Mouse (Mus musculus): Measurements from ENCODE around the gene Leng9.

Leng9 gene

DNA sequence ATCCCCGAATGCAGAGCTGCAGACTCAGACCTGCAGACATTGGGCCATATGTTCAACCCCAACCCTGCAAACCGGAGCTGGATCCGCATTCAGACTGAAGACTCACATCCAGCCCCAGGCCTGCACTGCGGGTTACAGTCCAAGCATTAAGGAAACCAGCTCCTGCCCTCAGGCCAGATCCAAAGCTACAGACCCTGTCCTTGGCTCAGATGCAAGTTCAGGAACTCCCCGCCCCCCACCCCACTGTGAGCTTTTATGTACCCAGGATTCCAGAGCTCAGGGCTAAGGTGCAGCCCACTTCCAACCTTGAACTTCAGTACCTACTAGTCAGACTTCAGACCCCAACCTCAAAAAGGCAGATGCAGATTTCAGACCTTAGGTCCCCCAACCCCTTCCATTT is 25.3 kb downstream of the Leng9 start:
- no peak for DNase-seq (ENCODE audit: low spot score in 2 of 2)

DNA sequence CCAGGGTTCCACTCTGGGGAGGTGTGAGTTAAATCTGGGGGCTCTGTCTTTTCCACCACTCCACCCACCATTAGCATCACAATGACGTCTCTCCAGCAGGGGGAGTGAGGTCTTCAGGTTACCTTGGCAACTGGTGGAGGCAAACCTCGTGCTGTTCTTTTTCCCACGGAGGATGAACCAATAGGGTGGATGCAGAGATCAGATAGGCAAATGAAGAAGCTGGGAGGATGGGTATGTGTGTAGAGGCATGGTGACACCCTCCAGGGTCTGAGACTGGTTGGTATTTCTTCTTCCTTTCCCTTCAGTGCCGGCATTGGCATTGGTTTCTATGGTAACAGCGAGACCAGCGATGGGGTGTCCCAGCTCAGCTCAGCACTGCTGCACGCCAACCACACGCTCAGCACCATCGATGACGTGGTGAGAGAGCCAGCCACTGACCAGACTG is 25.8 kb downstream of the Leng9 start:
- no peak for DNase-seq (ENCODE audit: low spot score in 2 of 2)

GRCm38 (mm10) chr7:4123732-4124131 is 26.4 kb downstream of the Leng9 start:
- no peak for DNase-seq (ENCODE audit: low spot score in 2 of 2)

- no peak for DNase-seq (ENCODE audit: low spot score in 2 of 2)
Measured at GRCm38 (mm10) chr7:4122783-4123182, 27.4 kb downstream of the Leng9 start.

DNA sequence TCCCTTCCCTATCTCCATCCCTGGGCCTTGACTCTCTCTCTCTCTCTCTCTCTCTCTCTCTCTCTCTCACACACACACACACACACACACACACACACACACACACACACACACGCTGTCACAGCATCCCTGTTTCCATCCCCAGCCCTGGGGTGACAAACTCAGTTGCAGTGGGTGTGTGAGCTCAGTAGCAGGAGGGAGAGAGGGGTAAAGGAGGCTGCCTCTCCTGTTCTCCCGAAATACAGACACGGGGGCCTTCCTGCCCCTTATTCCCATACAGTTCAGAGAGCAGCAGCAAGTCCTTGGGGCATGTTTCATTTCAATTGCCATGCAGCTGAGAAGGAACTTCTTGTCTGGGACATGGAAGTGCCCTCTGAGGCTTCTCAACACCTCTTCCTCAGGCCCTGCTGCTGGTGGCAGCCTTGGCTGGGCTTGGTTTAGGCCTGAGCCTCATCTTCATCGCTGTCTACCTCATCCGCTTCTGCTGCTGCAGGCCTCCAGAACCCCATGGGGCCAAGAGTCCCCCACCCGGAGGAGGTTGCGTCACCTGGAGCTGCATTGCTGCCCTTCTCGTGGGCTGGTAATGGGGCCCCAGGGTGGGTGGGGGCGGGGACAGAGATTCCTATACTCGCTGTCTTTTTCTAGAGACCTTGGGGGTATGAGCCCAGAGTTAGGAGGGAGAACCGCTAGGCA is 28.0 kb downstream of the Leng9 start:
- DNase-seq (ENCODE audit: low spot score in 2 of 2), result no peak

DNA sequence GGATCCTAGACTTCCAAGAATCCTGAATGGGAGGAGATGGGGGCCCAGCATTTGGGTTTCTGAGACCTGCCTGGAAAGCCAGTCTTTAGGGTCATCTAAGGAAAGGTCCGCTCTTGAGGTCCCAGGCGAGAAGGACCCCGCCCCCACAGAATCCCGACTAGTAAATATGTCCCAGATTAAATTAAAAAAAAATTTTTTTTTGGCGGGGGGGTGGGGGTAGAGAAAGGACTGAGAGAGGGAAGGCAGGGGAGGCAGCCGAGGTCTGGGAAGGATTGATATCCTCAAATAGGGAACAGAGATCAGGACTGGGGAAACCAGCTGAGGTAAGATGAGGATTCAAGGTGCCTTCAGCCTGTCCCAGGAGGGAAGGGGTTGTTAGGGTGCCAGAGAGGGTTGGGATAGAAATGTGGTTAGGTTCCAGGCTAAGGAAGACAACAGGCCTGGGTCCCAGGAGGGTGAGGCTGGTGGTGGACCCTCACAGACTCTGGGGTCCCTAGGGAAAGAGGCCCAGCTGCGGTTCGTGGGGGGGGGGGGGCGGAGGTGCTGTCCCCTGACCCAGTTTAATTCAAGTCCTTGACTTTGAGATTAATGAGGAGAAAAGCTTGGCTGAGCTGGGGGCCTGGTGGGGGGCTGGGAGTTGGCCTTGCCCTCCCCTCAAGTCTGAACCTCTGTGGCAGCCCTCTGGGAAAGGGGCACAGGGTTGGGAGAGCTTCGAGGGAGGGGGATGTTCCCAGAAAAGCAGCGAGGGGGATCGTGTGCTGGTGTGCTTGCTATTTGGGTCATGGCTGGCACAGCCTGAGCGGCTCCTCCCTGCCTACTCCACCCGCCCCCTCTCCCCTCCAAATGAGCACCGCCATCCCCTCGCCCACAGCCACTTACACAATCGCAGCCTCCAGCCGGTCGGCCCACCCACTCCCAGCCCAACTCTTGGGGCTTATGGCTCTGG is 29.9 kb downstream of the Leng9 start:
- no peak for DNase-seq (ENCODE audit: low spot score in 2 of 2)

- no peak for DNase-seq (ENCODE audit: low spot score in 2 of 2)
Measured at GRCm38 (mm10) chr7:4119344-4119902, 30.8 kb downstream of the Leng9 start, which contains the start of gene Ttyh1. Ttyh1 (plus strand) TSS chr7:4119408.

DNA sequence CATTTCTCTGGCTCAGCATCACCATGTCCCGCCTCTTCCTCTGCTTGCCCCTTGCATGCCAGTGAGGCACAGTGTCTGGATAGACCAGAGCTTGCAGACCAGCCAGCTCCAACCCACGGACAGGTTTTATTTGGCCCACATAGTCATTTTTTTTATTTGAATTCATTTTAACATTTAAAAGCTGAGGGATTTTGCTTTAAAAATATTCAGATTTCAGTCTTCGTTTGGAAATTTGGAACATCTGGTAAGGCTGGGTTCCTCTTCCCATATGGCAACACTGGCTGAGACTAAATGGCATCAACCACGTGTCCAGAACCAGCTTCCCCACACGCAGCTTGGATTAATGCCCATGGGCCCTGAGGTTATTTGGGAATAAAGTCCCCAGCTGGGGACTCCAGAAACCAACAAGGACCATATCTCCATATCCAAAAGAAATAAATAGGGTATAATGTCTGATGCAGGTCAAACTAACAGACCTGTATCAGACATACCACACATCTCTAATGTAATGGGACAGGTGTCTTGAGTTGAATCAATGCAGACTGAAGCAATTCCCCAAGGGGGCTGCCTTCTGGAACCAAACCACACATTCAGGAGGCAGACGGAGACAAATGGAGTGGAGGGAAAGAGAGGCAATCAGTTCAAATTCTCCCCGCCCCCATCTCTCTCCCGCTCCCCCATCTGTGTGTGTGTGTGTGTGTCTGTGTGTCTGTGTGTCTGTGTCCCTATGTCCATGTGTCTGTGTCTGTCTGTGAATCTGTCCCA is 32.9 kb downstream of the Leng9 start:
- DNase-seq (ENCODE audit: low spot score in 2 of 2), result no peak

GRCm38 (mm10) chr7:4111766-4112165 is 38.4 kb downstream of the Leng9 start:
- no peak for DNase-seq (ENCODE audit: low spot score in 2 of 2)

DNA sequence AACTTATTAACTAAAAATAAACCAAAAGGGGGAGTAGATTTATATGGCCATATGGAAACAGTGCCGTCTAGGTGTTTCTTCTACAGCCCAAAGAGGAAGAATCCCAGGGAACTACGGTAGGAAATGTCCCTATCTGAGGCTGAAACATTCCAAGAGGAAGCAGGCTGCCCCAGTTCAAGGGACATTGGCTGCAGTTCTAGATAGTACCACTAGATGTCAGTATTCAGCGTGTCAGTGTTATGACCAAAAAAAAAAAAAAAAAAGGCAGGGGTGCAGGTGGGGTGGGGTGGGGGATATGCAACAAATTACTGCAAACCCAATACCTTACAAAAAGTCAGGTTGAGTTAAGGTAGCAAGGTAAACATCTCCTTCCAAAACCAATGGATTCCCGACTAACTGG is 46.8 kb downstream of the Leng9 start:
- no peak for DNase-seq (ENCODE audit: low spot score in 2 of 2)

- DNase-seq (ENCODE audit: low spot score in 2 of 2), result no peak
Measured at GRCm38 (mm10) chr7:4101144-4101543, 49.0 kb downstream of the Leng9 start.

- DNase-seq (ENCODE audit: low spot score in 2 of 2), result no peak
Measured at GRCm38 (mm10) chr7:4098832-4099231, 51.3 kb downstream of the Leng9 start.

DNA sequence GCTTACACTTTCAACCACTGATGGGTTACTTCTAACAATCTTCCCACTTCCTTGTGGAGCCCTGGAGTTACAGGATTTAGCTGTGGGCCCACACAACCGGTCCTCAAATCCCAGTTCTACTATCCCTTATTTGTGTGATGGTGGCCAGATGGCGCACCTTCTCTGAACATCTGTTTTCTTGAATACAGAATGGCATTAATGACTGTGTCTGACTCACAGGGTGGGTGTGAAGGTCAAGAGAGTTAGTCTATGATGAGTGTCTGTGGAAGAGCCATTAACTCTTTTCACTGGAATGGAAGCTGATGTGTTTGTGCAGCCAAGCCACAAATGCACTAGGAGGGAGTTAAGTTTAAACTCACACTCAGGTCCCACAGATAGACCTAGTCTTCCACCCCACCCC is 51.9 kb downstream of the Leng9 start:
- DNase-seq (ENCODE audit: low spot score in 2 of 2), result no peak
